Mouse (Mus musculus): Measurements from ENCODE around the gene Plppr5.

Plppr5 gene

GRCm38 (mm10) chr3:117708788-117709187, 134.2 kb downstream of the Plppr5 start:
- DNase-seq, result peak; percentile 24 to 48

GRCm38 (mm10) chr3:117716534-117717280, 142.1 kb downstream of the Plppr5 start:
- no peak for DNase-seq

GRCm38 (mm10) chr3:117723390-117723789, 148.8 kb downstream of the Plppr5 start:
- DNase-seq, result no peak

GRCm38 (mm10) chr3:117724521-117724920, 149.9 kb downstream of the Plppr5 start:
- no peak for DNase-seq

- DNase-seq, result no peak
Observed at GRCm38 (mm10) chr3:117725501-117725900, 150.9 kb downstream of the Plppr5 start.

- DNase-seq, result no peak
Observed at GRCm38 (mm10) chr3:117728136-117728535, 153.5 kb downstream of the Plppr5 start.

GRCm38 (mm10) chr3:117729121-117730072, 154.8 kb downstream of the Plppr5 start:
- DNase-seq, result peak; percentile 49 to 66

- DNase-seq, result peak; percentile 67 to 77
Observed at GRCm38 (mm10) chr3:117731545-117731944, 156.9 kb downstream of the Plppr5 start.

GRCm38 (mm10) chr3:117732661-117733060, 158.0 kb downstream of the Plppr5 start:
- DNase-seq, result peak; percentile 33 to 48
